Mouse (Mus musculus): ENCODE measurements around the gene Gm8857. TPM values are rescaled to one million over a fixed set of nuclear protein-coding genes. Genes with fewer than 3 reads are reported as not detected.

Gene Gm8857
- polyA plus RNA-seq (2012; rRNA removed), result not detected in 2 replicates

GRCm38 (mm10) chr5:10947505-10947904 is at the start of gene Gm8857, which contains the start of gene Gm8871:
Gm8857 (plus strand) TSS chr5:10947807.
Gm8871 (plus strand) TSS chr5:10947805.

Other genes starting within 250 kb of the Gm8857 start
- not detected in 2 replicates for gene Gm8871, start within 50 bp of the Gm8857 start, polyA plus RNA-seq (2012; rRNA removed)
- gene Gm8879, start 179.8 kb downstream of the Gm8857 start, polyA plus RNA-seq (2012; rRNA removed), result not detected in 2 replicates
- gene Gm5861, start 235.3 kb downstream of the Gm8857 start, polyA plus RNA-seq (2012; rRNA removed), result not detected in 2 replicates

Measured in central nervous system, embryonic 18 days (tissue).